Mouse (Mus musculus): ENCODE data around the gene Phb.
A peak's percentile ranks its signal among the peaks of the same experiment; 100 is the strongest.
"Not testable (repeated sequence)": the region's sequence is repeated elsewhere in the genome, so short reads cannot be mapped to it uniquely, and the experiment has no call there.

Phb gene

GRCm38 (mm10) chr11:95650981-95651380 is 15.8 kb upstream of the Phb start:
- no peak for DNase-seq (ENCODE audit: low spot score)

GRCm38 (mm10) chr11:95657449-95657848 is 9.3 kb upstream of the Phb start:
- no peak for DNase-seq (ENCODE audit: low spot score)

- no peak for DNase-seq (ENCODE audit: low spot score)
These were observed 420 bp downstream of the Phb start for GRCm38 (mm10) chr11:95667177-95667576.

GRCm38 (mm10) chr11:95668086-95668485 is 1.3 kb downstream of the Phb start:
- not testable (repeated sequence) for DNase-seq (ENCODE audit: low spot score)

- no peak for DNase-seq (ENCODE audit: low spot score)
These were observed 8.7 kb downstream of the Phb start for GRCm38 (mm10) chr11:95675498-95675897.

- DNase-seq (ENCODE audit: low spot score) = peak; percentile 94
These were observed 9.6 kb downstream of the Phb start for GRCm38 (mm10) chr11:95676307-95676706.

GRCm38 (mm10) chr11:95677925-95678701 is 11.4 kb downstream of the Phb start:
- DNase-seq (ENCODE audit: low spot score) = no peak

- DNase-seq (ENCODE audit: low spot score) = peak; percentile 18
These were observed 15.3 kb downstream of the Phb start for GRCm38 (mm10) chr11:95681995-95682601.

- no peak for DNase-seq (ENCODE audit: low spot score)
These were observed 16.2 kb downstream of the Phb start for GRCm38 (mm10) chr11:95682946-95683345.

- peak; percentile 85 for DNase-seq (ENCODE audit: low spot score)
These were observed 19.3 kb downstream of the Phb start for GRCm38 (mm10) chr11:95686031-95686430.

GRCm38 (mm10) chr11:95687084-95687656 is 20.4 kb downstream of the Phb start:
- DNase-seq (ENCODE audit: low spot score) = peak; percentile 52

GRCm38 (mm10) chr11:95688515-95688914 is 21.8 kb downstream of the Phb start:
- no peak for DNase-seq (ENCODE audit: low spot score)

GRCm38 (mm10) chr11:95688981-95689380 is 22.2 kb downstream of the Phb start:
- DNase-seq (ENCODE audit: low spot score) = no peak

- DNase-seq (ENCODE audit: low spot score) = no peak
These were observed 22.8 kb downstream of the Phb start for GRCm38 (mm10) chr11:95689544-95689943.

GRCm38 (mm10) chr11:95698541-95698940 is 31.8 kb downstream of the Phb start:
- DNase-seq (ENCODE audit: low spot score) = no peak

- no peak for DNase-seq (ENCODE audit: low spot score)
These were observed 34.3 kb downstream of the Phb start for GRCm38 (mm10) chr11:95700778-95701739.

GRCm38 (mm10) chr11:95704032-95704969 is 37.5 kb downstream of the Phb start:
- no peak for DNase-seq (ENCODE audit: low spot score)

- no peak for DNase-seq (ENCODE audit: low spot score)
These were observed 38.2 kb downstream of the Phb start for GRCm38 (mm10) chr11:95704970-95705330.

GRCm38 (mm10) chr11:95709534-95710040 is 42.8 kb downstream of the Phb start:
- no peak for DNase-seq (ENCODE audit: low spot score)

- DNase-seq (ENCODE audit: low spot score) = no peak
These were observed 43.7 kb downstream of the Phb start for GRCm38 (mm10) chr11:95710478-95710877.

GRCm38 (mm10) chr11:95712085-95712562 is 45.4 kb downstream of the Phb start:
- DNase-seq (ENCODE audit: low spot score) = peak; percentile 34
